Mouse (Mus musculus) olfactory bulb, adult 2 months (tissue): Measurements from ENCODE around the gene 1700123L14Rik.

Experiments
- CTCF ChIP-seq: fragments of 200-500 bp; IDR thresholded peaks from 2 replicates; pipeline ENCODE4 v1.5.1; 2012; ENCODE audit warnings: low read depth, mild to moderate bottlenecking, low read length, moderate library complexity; ENCODE audit not compliant: insufficient read depth
- POLR2A ChIP-seq: fragments of 200-500 bp; IDR thresholded peaks from 2 replicates; pipeline ENCODE4 v1.6.1; 2012; ENCODE audit warnings: mild to moderate bottlenecking, low read depth, low read length, moderate library complexity; ENCODE audit not compliant: insufficient read depth

GRCm38 (mm10) chr6:96165818-96166379, at the start of gene 1700123L14Rik:
- no peak for TF ChIP-seq POLR2A
- no peak for TF ChIP-seq CTCF
